Mouse (Mus musculus): ENCODE results near the gene Tmtc1. TPM values are rescaled to one million over a fixed set of nuclear protein-coding genes. Genes with fewer than 3 reads are reported as not detected.

Tmtc1 gene
- total and polyA plus RNA-seq, 2 experiments: 0.16 to 0.46 TPM

DNA sequence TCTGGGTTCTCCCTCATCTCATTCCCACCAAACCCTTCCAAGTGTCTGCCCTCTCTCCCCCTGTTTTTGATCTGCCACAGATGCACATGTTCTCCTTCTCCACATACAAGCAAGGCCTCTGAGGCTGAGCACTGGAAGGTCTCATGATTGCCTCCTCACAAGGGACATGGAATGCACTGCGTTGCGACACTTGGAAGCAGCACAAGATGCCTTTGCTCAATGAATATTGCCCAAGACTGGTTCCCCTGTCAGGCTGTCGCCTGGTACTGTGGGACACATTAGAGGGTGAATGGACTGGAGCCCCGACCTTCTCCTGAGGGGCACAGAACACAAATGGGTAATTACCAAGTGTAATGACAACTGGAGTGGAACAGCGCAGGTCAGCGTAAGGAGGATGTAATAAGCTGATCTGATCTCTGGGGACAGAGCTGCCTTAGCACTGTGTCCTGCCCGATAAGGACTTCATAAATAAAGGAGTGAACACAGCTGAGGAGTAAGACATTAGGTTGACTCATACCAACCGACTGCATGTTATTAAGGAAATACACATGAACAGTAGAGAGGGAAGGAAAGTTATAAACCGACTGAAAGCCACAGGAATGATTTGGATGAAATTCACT, 62.9 kb downstream of the Tmtc1 start:
- Histone ChIP-seq H3K4me1 (ENCODE audit: control insufficient read depth, insufficient read depth, low read length) (no peaks in the 10 kb centered on the region), H3K79me2 (ENCODE audit: control insufficient read depth, insufficient read depth, low read length) (no peaks in the 10 kb centered on the region), H3K27ac (replicated peaks; ENCODE audit: insufficient read depth, low read depth, low read length) (no peak overlapping the region), H3K27me3 (ENCODE audit: control insufficient read depth, insufficient read depth, low read length) (no peaks in the 10 kb centered on the region), H3K4me3 (ENCODE audit: insufficient read depth, low read depth, low read length) (no peak overlapping the region), H3K36me3 (ENCODE audit: control insufficient read depth, insufficient read depth, low read length) (no peaks in the 10 kb centered on the region), H3K9ac (ENCODE audit: low read depth, low read length) (no peak overlapping the region)
- WGBS: 83% methylated on average over 9 of the region's 9 CpGs
- DNase-seq (ENCODE audit: extremely low read depth, low read depth, low spot score): no peak
- no peak for TF ChIP-seq POLR2A (IDR thresholded peaks at IDR 0.05; ENCODE audit: extremely low read depth, insufficient read depth, low read length)
- no peak for TF ChIP-seq CTCF (IDR thresholded peaks at IDR 0.05; ENCODE audit: low read depth, low read length)

- H3K36me3 ChIP-seq (ENCODE audit: control insufficient read depth, insufficient read depth, low read length): no peaks in the 10 kb centered on the region
- no peaks in the 10 kb centered on the region for H3K79me2 ChIP-seq (ENCODE audit: control insufficient read depth, insufficient read depth, low read length)
- DNase-seq (ENCODE audit: extremely low read depth, low read depth, low spot score): no peak
- H3K27me3 ChIP-seq (ENCODE audit: control insufficient read depth, insufficient read depth, low read length): no peaks in the 10 kb centered on the region
- H3K9ac ChIP-seq (ENCODE audit: low read depth, low read length): no peak overlapping the region
- no peaks in the 10 kb centered on the region for H3K4me1 ChIP-seq (ENCODE audit: control insufficient read depth, insufficient read depth, low read length)
- TF ChIP-seq POLR2A (IDR thresholded peaks at IDR 0.05; ENCODE audit: extremely low read depth, insufficient read depth, low read length) (no peak), CTCF (IDR thresholded peaks at IDR 0.05; ENCODE audit: low read depth, low read length) (no peak)
- no peak overlapping the region for H3K27ac ChIP-seq (replicated peaks; ENCODE audit: insufficient read depth, low read depth, low read length)
- H3K4me3 ChIP-seq (ENCODE audit: insufficient read depth, low read depth, low read length): no peak overlapping the region
- WGBS: 68% methylated on average over 3 of the region's 3 CpGs
Measured at GRCm38 (mm10) chr6:148375618-148376209, 68.5 kb downstream of the Tmtc1 start.

DNA sequence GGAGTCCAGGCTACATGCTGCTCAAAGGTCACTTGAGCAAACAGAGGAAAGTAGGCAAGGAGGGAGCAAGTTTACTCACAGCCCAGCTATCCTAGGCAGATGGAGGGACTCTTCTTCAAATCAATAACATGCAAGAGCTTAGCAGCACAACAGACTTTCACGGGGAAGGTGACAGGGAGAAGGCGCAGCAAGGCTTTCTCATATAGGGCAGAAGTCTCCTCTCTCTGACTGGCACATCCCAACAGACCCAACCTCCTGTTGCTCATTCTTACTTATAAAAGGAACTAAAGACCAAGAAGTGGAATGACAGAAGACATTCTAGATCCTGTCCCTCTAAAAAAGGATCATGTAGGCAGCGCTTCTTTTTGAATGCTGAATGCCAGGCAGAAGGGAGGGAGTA, 69.2 kb downstream of the Tmtc1 start:
- Histone ChIP-seq H3K9ac (ENCODE audit: low read depth, low read length) (no peak overlapping the region), H3K79me2 (ENCODE audit: control insufficient read depth, insufficient read depth, low read length) (no peaks in the 10 kb centered on the region), H3K4me1 (ENCODE audit: control insufficient read depth, insufficient read depth, low read length) (no peaks in the 10 kb centered on the region), H3K27ac (replicated peaks; ENCODE audit: insufficient read depth, low read depth, low read length) (no peak overlapping the region), H3K27me3 (ENCODE audit: control insufficient read depth, insufficient read depth, low read length) (no peaks in the 10 kb centered on the region), H3K4me3 (ENCODE audit: insufficient read depth, low read depth, low read length) (no peak overlapping the region), H3K36me3 (ENCODE audit: control insufficient read depth, insufficient read depth, low read length) (no peaks in the 10 kb centered on the region)
- 70% methylated on average over 3 of the region's 3 CpGs for whole genome bisulfite sequencing
- no peak for DNase-seq (ENCODE audit: extremely low read depth, low read depth, low spot score)
- no peak for TF ChIP-seq POLR2A (IDR thresholded peaks at IDR 0.05; ENCODE audit: extremely low read depth, insufficient read depth, low read length)
- TF ChIP-seq CTCF (IDR thresholded peaks at IDR 0.05; ENCODE audit: low read depth, low read length): no peak

DNA sequence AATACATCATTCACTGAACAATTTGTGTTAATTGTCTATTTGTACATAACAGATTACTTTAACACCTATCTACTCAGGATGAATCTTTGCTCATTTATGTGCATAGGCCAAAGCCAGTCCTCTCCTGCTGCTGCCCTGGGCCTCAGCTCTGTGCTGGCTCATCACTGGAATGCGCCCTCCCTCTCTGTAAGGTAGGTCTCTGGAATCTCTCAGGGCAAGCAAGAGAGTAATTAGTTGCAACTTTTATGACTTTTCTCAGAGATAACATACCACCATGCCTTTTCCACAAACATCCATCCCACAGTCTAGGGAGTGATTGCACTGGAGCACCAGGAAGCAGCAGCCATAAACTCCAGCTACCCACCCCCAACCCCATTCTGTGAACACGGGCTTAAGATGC, 70.7 kb downstream of the Tmtc1 start:
- Histone ChIP-seq H3K79me2 (ENCODE audit: control insufficient read depth, insufficient read depth, low read length) (no peaks in the 10 kb centered on the region), H3K36me3 (ENCODE audit: control insufficient read depth, insufficient read depth, low read length) (no peaks in the 10 kb centered on the region), H3K27me3 (ENCODE audit: control insufficient read depth, insufficient read depth, low read length) (no peaks in the 10 kb centered on the region), H3K9ac (ENCODE audit: low read depth, low read length) (no peak overlapping the region), H3K4me3 (ENCODE audit: insufficient read depth, low read depth, low read length) (no peak overlapping the region), H3K4me1 (ENCODE audit: control insufficient read depth, insufficient read depth, low read length) (no peaks in the 10 kb centered on the region), H3K27ac (replicated peaks; ENCODE audit: insufficient read depth, low read depth, low read length) (no peak overlapping the region)
- no peak for TF ChIP-seq CTCF (IDR thresholded peaks at IDR 0.05; ENCODE audit: low read depth, low read length)
- no peak for TF ChIP-seq POLR2A (IDR thresholded peaks at IDR 0.05; ENCODE audit: extremely low read depth, insufficient read depth, low read length)
- no peak for DNase-seq (ENCODE audit: extremely low read depth, low read depth, low spot score)
- 82% methylated on average over 2 of the region's 2 CpGs for WGBS

DNA sequence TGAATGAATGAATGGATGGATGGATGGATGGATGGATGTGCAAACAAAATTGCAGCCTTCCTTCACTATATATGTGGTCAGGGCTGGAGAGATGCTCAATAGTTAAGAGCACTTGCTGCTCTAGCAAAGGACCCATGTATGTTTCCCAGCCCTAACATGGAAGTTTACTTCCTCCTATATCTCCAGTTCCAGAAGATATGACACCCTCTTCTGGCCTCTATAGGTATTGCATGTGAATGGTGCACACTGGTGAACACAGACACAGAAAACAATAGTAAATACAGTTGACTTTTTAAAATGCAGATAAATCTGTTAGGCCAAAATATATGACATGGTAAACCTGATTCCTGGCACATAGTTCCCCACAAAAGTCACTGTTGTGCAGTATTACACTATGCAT, 73.0 kb downstream of the Tmtc1 start:
- Histone ChIP-seq H3K27ac (replicated peaks; ENCODE audit: insufficient read depth, low read depth, low read length) (no peak overlapping the region), H3K4me1 (ENCODE audit: control insufficient read depth, insufficient read depth, low read length) (no peaks in the 10 kb centered on the region), H3K79me2 (ENCODE audit: control insufficient read depth, insufficient read depth, low read length) (no peaks in the 10 kb centered on the region), H3K9ac (ENCODE audit: low read depth, low read length) (no peak overlapping the region), H3K4me3 (ENCODE audit: insufficient read depth, low read depth, low read length) (no peak overlapping the region), H3K27me3 (ENCODE audit: control insufficient read depth, insufficient read depth, low read length) (no peaks in the 10 kb centered on the region), H3K36me3 (ENCODE audit: control insufficient read depth, insufficient read depth, low read length) (no peaks in the 10 kb centered on the region)
- TF ChIP-seq CTCF (IDR thresholded peaks at IDR 0.05; ENCODE audit: low read depth, low read length) (no peak), POLR2A (IDR thresholded peaks at IDR 0.05; ENCODE audit: extremely low read depth, insufficient read depth, low read length) (no peak)
- DNase-seq (ENCODE audit: extremely low read depth, low read depth, low spot score): peak; percentile 18

- no peak overlapping the region for H3K27ac ChIP-seq (replicated peaks; ENCODE audit: insufficient read depth, low read depth, low read length)
- no peak overlapping the region for H3K9ac ChIP-seq (ENCODE audit: low read depth, low read length)
- H3K4me3 ChIP-seq (ENCODE audit: insufficient read depth, low read depth, low read length): no peak overlapping the region
- no peaks in the 10 kb centered on the region for H3K4me1 ChIP-seq (ENCODE audit: control insufficient read depth, insufficient read depth, low read length)
- no peaks in the 10 kb centered on the region for H3K27me3 ChIP-seq (ENCODE audit: control insufficient read depth, insufficient read depth, low read length)
- TF ChIP-seq POLR2A (IDR thresholded peaks at IDR 0.05; ENCODE audit: extremely low read depth, insufficient read depth, low read length) (no peak), CTCF (IDR thresholded peaks at IDR 0.05; ENCODE audit: low read depth, low read length) (no peak)
- H3K36me3 ChIP-seq (ENCODE audit: control insufficient read depth, insufficient read depth, low read length): no peaks in the 10 kb centered on the region
- WGBS: 72% methylated on average over 4 of the region's 4 CpGs
- no peak for DNase-seq (ENCODE audit: extremely low read depth, low read depth, low spot score)
- H3K79me2 ChIP-seq (ENCODE audit: control insufficient read depth, insufficient read depth, low read length): no peaks in the 10 kb centered on the region
Measured at GRCm38 (mm10) chr6:148367094-148367539, 77.1 kb downstream of the Tmtc1 start.

Data from liver, adult 2 months (tissue).